Mouse (Mus musculus) liver, embryonic 14.5 days (tissue): ENCODE data around the gene Psmd8.

Experiments used
- CTCF ChIP-seq: IDR thresholded peaks from 2 replicates; pipeline ENCODE4 v1.5.1; 2016; ENCODE audit warnings: antibody characterized with exemption, low read depth, control low read depth
- EP300 ChIP-seq: IDR thresholded peaks from 2 replicates; pipeline ENCODE4 v1.6.1; 2016; ENCODE audit warnings: antibody characterized with exemption, low read depth

GRCm38 (mm10) chr7:29180854-29181236 lies 344 bp upstream of the Psmd8 start:
- TF ChIP-seq CTCF (no peak), EP300 (no peak)
